Mouse (Mus musculus) 416B (cell line): Measurements from ENCODE around the gene Fam13a.
A peak's percentile ranks its signal among the peaks of the same experiment; 100 is the strongest.

Experiments
- DNase-seq: peaks from one replicate; pipeline ENCODE4 v3.0.0; 2011; ENCODE audit warnings: low read depth

Gene Fam13a

DNA sequence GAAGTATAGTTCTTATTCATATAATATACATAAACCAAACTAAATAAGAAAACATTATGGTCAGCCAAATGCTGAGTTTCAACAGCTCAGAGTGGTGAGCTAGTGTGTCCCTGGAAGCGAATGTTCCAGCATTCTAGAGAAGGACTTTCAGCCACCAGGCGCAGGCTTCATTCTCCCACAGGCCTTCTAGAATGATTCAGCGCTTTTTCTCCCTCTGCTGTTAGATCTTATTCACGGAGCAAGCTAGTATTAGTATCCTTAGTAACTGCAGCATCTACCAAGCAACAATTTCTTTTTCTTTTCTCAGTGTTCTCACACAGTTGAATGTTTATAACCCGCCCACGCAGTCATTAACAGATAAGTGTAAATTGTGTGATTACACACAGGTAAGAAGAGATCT, 142.1 kb downstream of the Fam13a start:
- peak; percentile 55 for DNase-seq
